In genomic region chr11:95610391-95610902, GRCm38 (mm10) we compare ENCODE assay signal across 9 mouse cellular contexts. TPM values are rescaled to one million over a fixed set of nuclear protein-coding genes. Genes with fewer than 3 reads are reported as not detected.
DNase-seq lines count a peak whose midpoint lies in the region; ATAC-seq and TF ChIP-seq lines count a peak whose summit lies in the region.
"Had no signal": no experiment of that assay in that cellular context is flagged by ENCODE, and none has a peak within 500 bp of the region (broad histone marks: within the 10 kb centered on the region; RNA-seq: fewer than 3 reads in every experiment).

No protein-coding gene starts in this region.

- peak overlapping the region; percentile 51 for H3K4me2 ChIP-seq in lung, embryonic 14.5 days
- H3K4me2 ChIP-seq in forebrain, embryonic 12.5 days = peak overlapping the region; percentile 44
- peak overlapping the region; percentile 15; the same call in 1 of the 2 replicates for H3K4me2 ChIP-seq in limb, embryonic 11.5 days (ENCODE audit: low read depth, severe bottlenecking)
- peak overlapping the region; percentile 43 for H3K4me2 ChIP-seq in stomach, embryonic 14.5 days (replicated peaks; ENCODE audit: low read depth, low read length)

- peak overlapping the region; percentile 81 for H3K27ac ChIP-seq in lung, embryonic 14.5 days (ENCODE audit: low read depth)
- no peak overlapping the region for H3K27ac ChIP-seq in forebrain, embryonic 12.5 days
- H3K27ac ChIP-seq in limb, embryonic 11.5 days (replicated peaks; ENCODE audit: low read depth, low read length) = no peak overlapping the region
- peak overlapping the region; percentile 85 for H3K27ac ChIP-seq in stomach, embryonic 14.5 days (ENCODE audit: low read length)

- no peak for TF ChIP-seq CTCF in lung, embryonic 14.5 days (IDR thresholded peaks at IDR 0.05; ENCODE audit: low read depth)

- H3K9me3 ChIP-seq in lung, embryonic 14.5 days (ENCODE audit: low read depth, low read length) = no peaks in the 10 kb centered on the region
- no peaks in the 10 kb centered on the region for H3K9me3 ChIP-seq in forebrain, embryonic 12.5 days
- H3K9me3 ChIP-seq in limb, embryonic 11.5 days (ENCODE audit: control insufficient read depth, low read length) = no peaks in the 10 kb centered on the region
- H3K9me3 ChIP-seq in stomach, embryonic 14.5 days (ENCODE audit: control insufficient read depth, low read depth, low read length) = no peaks in the 10 kb centered on the region

- 0 out of 2 replicates have a peak, but pooled peaks cover 3% of the 10 kb centered on the region for H3K27me3 ChIP-seq in lung, embryonic 14.5 days (ENCODE audit: insufficient read depth, low read length)
- H3K27me3 ChIP-seq in forebrain, embryonic 12.5 days = peaks cover 18% of the 10 kb centered on the region; the same call in 1 of the 2 replicates
- H3K27me3 ChIP-seq in limb, embryonic 11.5 days (ENCODE audit: control insufficient read depth, insufficient read depth, low read length) = 0 out of 2 replicates have a peak, but pooled peaks cover 5% of the 10 kb centered on the region
- H3K27me3 ChIP-seq in stomach, embryonic 14.5 days (ENCODE audit: control insufficient read depth, insufficient read depth, low read length) = no peaks in the 10 kb centered on the region

- ATAC-seq in lung, embryonic 14.5 days (ENCODE audit: insufficient read depth) = peak; percentile 77
- ATAC-seq in forebrain, embryonic 12.5 days (ENCODE audit: low FRiP score) = no peak
- no peak for ATAC-seq in limb, embryonic 11.5 days (ENCODE audit: insufficient number of reproducible peaks, low FRiP score, low TSS enrichment, low read depth)
- peak; percentile 49; the same call in 1 of the 2 replicates for ATAC-seq in stomach, embryonic 14.5 days (ENCODE audit: insufficient number of reproducible peaks, insufficient read depth, low FRiP score, low read depth)
- no peak for ATAC-seq in megakaryocyte-erythroid progenitor cell, adult 5-6 weeks (replicated peaks; ENCODE audit: low FRiP score, low TSS enrichment, poor library complexity, severe bottlenecking)

- H3K4me1 ChIP-seq in lung, embryonic 14.5 days (ENCODE audit: insufficient read depth) = peaks cover 11% of the 10 kb centered on the region; the same call in 1 of the 2 replicates
- H3K4me1 ChIP-seq in forebrain, embryonic 12.5 days = peaks cover 7% of the 10 kb centered on the region; the same call in 1 of the 2 replicates
- peaks cover 30% of the 10 kb centered on the region for H3K4me1 ChIP-seq in limb, embryonic 11.5 days (ENCODE audit: control insufficient read depth, insufficient read depth, low read length)
- peaks cover 14% of the 10 kb centered on the region; the same call in 1 of the 2 replicates for H3K4me1 ChIP-seq in stomach, embryonic 14.5 days (ENCODE audit: control insufficient read depth, insufficient read depth, low read length)

- no peaks in the 10 kb centered on the region for H3K36me3 ChIP-seq in lung, embryonic 14.5 days (ENCODE audit: insufficient read depth)
- H3K36me3 ChIP-seq in forebrain, embryonic 12.5 days (replicated peaks) = no peaks in the 10 kb centered on the region
- H3K36me3 ChIP-seq in limb, embryonic 11.5 days (ENCODE audit: control insufficient read depth, insufficient read depth, low read length) = no peaks in the 10 kb centered on the region
- no peaks in the 10 kb centered on the region for H3K36me3 ChIP-seq in stomach, embryonic 14.5 days (ENCODE audit: control insufficient read depth, insufficient read depth, low read length)

- peak overlapping the region; percentile 11 for H3K4me3 ChIP-seq in lung, embryonic 14.5 days (ENCODE audit: low read depth, low read length)
- H3K4me3 ChIP-seq in forebrain, embryonic 12.5 days (replicated peaks) = peak overlapping the region; percentile 23
- no peak overlapping the region for H3K4me3 ChIP-seq in limb, embryonic 11.5 days (ENCODE audit: low read depth, low read length)
- peak overlapping the region; percentile 10; the same call in 1 of the 2 replicates for H3K4me3 ChIP-seq in stomach, embryonic 14.5 days (ENCODE audit: low read depth, low read length)

- WGBS in lung, embryonic 14.5 days = 10% methylated on average over 15 of the region's 15 CpGs
- 22% methylated on average over 15 of the region's 15 CpGs for WGBS in forebrain, embryonic 12.5 days
- 19% methylated on average over 15 of the region's 15 CpGs for WGBS in limb, embryonic 11.5 days
- 10% methylated on average over 15 of the region's 15 CpGs for WGBS in stomach, embryonic 14.5 days

- DNase-seq in lung, embryonic 14.5 days = peak; percentile 60
- DNase-seq in lung, postnatal 10 days = no peak
- no peak for DNase-seq in limb, embryonic 11.5 days (ENCODE audit: low spot score)
- DNase-seq in spleen, postnatal 4 days (ENCODE audit: low spot score in 2 of 2) = no peak
- DNase-seq: cerebellum, adult 11 months; lung, postnatal 36 days had no signal

- no peak overlapping the region for H3K9ac ChIP-seq in lung, embryonic 14.5 days
- 0 out of 2 replicates have a peak overlapping the region, but pooled peaks have one; percentile 21 for H3K9ac ChIP-seq in forebrain, embryonic 12.5 days
- H3K9ac ChIP-seq in limb, embryonic 11.5 days (ENCODE audit: low read length) = no peak overlapping the region
- H3K9ac ChIP-seq in stomach, embryonic 14.5 days (replicated peaks; ENCODE audit: low read depth, low read length) = peak overlapping the region; percentile 28

RNA-seq across cellular contexts. Expression of gene Ngfr, which starts 22.9 kb away (rescaled TPM):
- 5.0 and 5.9 TPM in 2 replicates for polyA plus RNA-seq in lung, embryonic 14.5 days (2014; fragmentation: Nextera tagmentation; extraction: Ambion mirVana)
- 10.5 and 10.9 TPM in 2 replicates for polyA plus RNA-seq in forebrain, embryonic 12.5 days (2016; fragmentation: Nextera tagmentation; extraction: Ambion mirVana)
- 12.4 and 13.4 TPM in 2 replicates for polyA plus RNA-seq in limb, embryonic 11.5 days (2014; fragmentation: Nextera tagmentation; extraction: Ambion mirVana)
- 8.5 and 9.3 TPM in 2 replicates for polyA plus RNA-seq in stomach, embryonic 14.5 days (2014; fragmentation: Nextera tagmentation; extraction: Ambion mirVana)
- not detected in 2 replicates for total RNA-seq in megakaryocyte-erythroid progenitor cell, adult 5-6 weeks (2014; fragmentation: Nextera tagmentation)
- not detected in 2 replicates for total RNA-seq in megakaryocyte-erythroid progenitor cell, adult 5-6 weeks (2017)

RNA-seq across cellular contexts. Expression of gene Phb, which starts 56.3 kb away (rescaled TPM):
- polyA plus RNA-seq in lung, embryonic 14.5 days (2014; fragmentation: Nextera tagmentation; extraction: Ambion mirVana) = 220 and 252 TPM in 2 replicates
- polyA plus RNA-seq in forebrain, embryonic 12.5 days (2016; fragmentation: Nextera tagmentation; extraction: Ambion mirVana) = 169 and 182 TPM in 2 replicates
- 240 and 256 TPM in 2 replicates for polyA plus RNA-seq in limb, embryonic 11.5 days (2014; fragmentation: Nextera tagmentation; extraction: Ambion mirVana)
- polyA plus RNA-seq in stomach, embryonic 14.5 days (2014; fragmentation: Nextera tagmentation; extraction: Ambion mirVana) = 224 and 239 TPM in 2 replicates
- 120 and 179 TPM in 2 replicates for total RNA-seq in megakaryocyte-erythroid progenitor cell, adult 5-6 weeks (2014; fragmentation: Nextera tagmentation)
- 189 and 190 TPM in 2 replicates for total RNA-seq in megakaryocyte-erythroid progenitor cell, adult 5-6 weeks (2017)

Comparison
In these comparisons a context has a peak if more than half of its experiments do, and no peak if none do; other contexts are left out.
1. ATAC-seq: peak in lung, embryonic 14.5 days (single experiment) and stomach, embryonic 14.5 days (single experiment); none in forebrain, embryonic 12.5 days (single experiment), limb, embryonic 11.5 days (single experiment) and megakaryocyte-erythroid progenitor cell, adult 5-6 weeks (single experiment).
2. H3K27ac ChIP-seq: peak in lung, embryonic 14.5 days (single experiment) and stomach, embryonic 14.5 days (single experiment); none in forebrain, embryonic 12.5 days (single experiment) and limb, embryonic 11.5 days (single experiment).
3. H3K9ac ChIP-seq: peak in forebrain, embryonic 12.5 days (single experiment) and stomach, embryonic 14.5 days (single experiment); none in lung, embryonic 14.5 days (single experiment) and limb, embryonic 11.5 days (single experiment).
4. Peak in every context shown above with its lines, with median percentiles within 50 percentile points of each other: H3K4me2 ChIP-seq.